Mouse (Mus musculus) G1E-ER4 (cell line): Measurements from ENCODE around the gene Ces1b. TPM values are rescaled to one million over a fixed set of nuclear protein-coding genes. Genes with fewer than 3 reads are reported as not detected.

ENCODE experiments used
- GATA1 ChIP-seq: IDR thresholded peaks from one replicate; pipeline ENCODE4 v1.8.0; 2012; ENCODE audit warnings: low read length, inconsistent platforms
- polyA plus RNA-seq: library from polyadenylated mRNA; stranded (reverse); fragments of >175 nt; gene quantifications from 2 replicates; pipeline ENCODE4 v1.2.3, GENCODE M21; 2012

Ces1b gene
- polyA plus RNA-seq, 1 experiment: not detected

DNA sequence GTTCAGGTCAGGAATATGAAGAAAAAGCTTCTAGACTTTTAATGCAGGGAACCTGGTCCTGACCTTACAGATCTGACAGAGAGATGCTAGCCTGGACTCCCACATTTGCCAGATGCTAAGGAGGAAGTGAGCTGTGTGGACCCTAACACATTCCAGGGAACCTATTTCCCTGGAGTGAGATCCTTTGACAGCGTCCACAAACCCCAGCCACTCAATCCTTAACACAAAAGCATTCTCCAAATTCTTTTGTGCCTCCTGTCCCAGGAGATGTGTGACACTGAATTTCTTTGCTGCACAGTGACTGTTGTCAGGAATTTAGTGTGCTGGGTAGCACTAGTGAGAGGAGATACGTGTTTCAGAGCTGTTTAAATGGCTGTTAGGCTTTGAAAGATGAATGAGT, 41.0 kb downstream of the Ces1b start:
- no peak for TF ChIP-seq GATA1

DNA sequence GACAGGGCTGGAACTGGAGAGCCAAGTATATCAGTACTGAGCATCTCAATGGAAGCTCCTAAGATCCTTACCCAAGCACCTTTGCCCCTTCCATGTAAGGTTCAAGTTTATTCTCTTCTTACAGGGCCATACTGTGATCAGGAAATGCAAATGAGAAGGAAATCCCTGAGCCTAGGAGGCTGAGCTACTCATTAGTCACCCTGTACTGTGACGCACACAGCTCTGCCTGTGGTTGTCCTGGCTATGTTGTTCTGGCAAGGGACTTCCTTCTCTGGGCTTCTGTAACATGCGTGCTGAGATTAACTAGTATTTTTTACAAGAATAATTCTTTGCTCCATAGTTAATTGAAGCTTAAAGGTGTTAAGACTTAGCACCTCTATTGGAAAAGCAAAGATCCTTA, 49.2 kb downstream of the Ces1b start:
- no peak for TF ChIP-seq GATA1

DNA sequence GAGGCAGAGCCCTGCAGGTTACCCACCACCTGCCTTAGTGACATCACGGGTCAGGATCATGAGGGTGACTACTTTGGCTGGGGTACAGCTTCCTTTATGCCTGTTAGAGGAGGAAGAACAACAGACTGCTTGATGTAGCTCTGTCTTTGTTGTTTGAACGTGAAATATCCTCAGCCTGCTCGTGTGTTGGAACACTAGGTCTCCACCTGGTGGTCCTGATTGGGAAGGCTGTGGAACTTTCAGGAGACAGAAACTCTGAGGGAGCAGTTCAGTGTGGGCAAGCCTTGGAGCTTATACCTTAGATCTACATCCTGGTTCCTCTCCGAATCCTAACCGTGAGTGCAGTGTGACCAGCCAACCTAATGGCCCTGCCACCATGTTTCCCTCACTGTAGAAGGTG, 58.1 kb downstream of the Ces1b start:
- no peak for TF ChIP-seq GATA1

DNA sequence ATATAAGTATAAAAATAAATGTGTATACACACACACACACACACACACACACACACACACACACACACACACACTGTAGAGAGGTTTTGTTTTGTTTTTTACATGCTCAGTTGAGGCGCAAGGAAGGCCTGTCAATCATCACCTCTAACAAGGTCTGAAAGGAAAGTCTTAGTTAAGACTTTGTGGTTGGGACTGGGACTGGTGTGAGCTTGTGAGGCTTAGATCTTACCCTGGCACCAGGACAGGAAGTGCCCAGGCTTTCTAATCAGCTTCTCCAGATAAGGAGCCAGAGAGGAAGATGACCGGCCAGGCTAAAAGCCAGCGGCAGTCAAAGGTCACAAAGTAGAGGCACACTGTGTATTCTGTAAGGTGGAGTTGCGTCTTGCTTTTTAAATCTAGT, 65.5 kb downstream of the Ces1b start:
- TF ChIP-seq GATA1: no peak

DNA sequence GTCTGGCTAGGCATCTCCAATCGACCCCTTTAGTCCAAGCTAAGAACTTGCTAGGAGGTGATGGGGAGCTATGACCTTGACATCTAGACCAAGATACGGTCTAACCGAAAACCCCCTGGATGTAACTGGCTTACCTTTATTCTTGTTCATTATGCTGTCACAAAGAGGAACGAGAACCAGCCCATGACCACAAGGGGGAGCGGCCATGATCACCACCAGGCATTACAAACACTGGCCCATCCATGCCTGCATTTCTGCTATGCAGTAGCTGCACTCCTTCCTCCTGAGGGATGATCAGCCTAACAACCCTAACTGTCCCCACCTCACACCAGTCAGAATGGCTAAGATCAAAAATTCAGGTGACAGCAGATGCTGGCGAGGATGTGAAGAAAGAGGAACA, 67.6 kb downstream of the Ces1b start:
- TF ChIP-seq GATA1: no peak

DNA sequence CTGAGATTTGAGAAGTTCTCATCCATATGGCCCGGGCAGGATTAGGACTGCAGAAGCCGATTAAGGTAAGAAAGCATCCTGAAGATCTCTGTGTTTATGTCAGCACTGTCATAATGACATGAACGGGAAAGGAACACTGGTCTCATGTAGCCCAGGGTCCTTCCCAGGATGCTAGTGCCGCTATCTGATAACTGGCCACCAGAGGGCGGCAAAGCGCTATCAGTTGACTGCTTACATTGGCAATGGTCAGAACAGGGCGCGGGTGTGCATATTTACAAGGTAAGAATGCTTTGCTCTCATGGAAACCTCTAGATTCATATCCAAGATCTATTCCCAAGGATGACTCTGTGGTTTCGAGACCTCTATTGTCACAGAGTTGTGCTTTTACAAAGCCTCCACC, 68.4 kb downstream of the Ces1b start:
- no peak for TF ChIP-seq GATA1

DNA sequence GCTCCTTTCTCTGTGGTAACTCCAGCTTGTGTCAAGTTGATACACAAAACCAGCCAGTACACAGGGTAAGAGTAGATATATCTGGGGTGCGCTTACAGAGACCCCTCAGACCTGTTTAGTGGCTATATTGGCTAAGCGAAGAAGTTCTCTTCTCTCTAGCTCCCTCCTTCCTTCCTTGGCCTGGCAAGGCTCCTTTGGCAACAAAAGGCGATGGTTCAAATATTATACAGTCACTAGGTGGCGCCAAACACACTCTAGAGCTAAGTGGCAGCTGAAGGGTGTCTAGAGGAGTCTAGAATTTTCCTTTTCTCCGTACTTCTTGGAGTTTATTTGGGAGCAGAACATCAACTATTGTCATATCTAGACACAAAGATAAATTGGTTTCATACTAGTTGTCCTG, 69.5 kb downstream of the Ces1b start:
- TF ChIP-seq GATA1: no peak

Other genes starting within 250 kb of the Ces1b start
- gene Lpcat2, start 224.7 kb downstream of the Ces1b start, polyA plus RNA-seq: not detected in 2 replicates
- not detected in 2 replicates for gene Capns2, start 178.6 kb downstream of the Ces1b start, polyA plus RNA-seq
- not detected in 2 replicates for gene Slc6a2, start 119.9 kb downstream of the Ces1b start, polyA plus RNA-seq
- gene Ces1a, start 31.8 kb downstream of the Ces1b start, polyA plus RNA-seq: not detected in 2 replicates
- gene Ces1c, start 51.3 kb upstream of the Ces1b start, polyA plus RNA-seq: not detected in 2 replicates
- gene Ces1d, start 117.8 kb upstream of the Ces1b start, polyA plus RNA-seq: not detected in 2 replicates
- not detected in 2 replicates for gene Ces1e, start 149.6 kb upstream of the Ces1b start, polyA plus RNA-seq
- not detected in 2 replicates for gene Ces1f, start 199.7 kb upstream of the Ces1b start, polyA plus RNA-seq